Mouse (Mus musculus) urinary bladder, postnatal 36 days (tissue): Measurements from ENCODE around the gene Slc47a2.
"Not testable (repeated sequence)": the region's sequence is repeated elsewhere in the genome, so short reads cannot be mapped to it uniquely, and the experiment has no call there.

Experiments
- DNase-seq, 2 experiments: peaks; one replicate each; pipeline ENCODE4 v3.0.0; 2022; ENCODE audit warnings: low spot score in 2 of 2, mixed read lengths in 1 of 2

Slc47a2 gene

GRCm38 (mm10) chr11:61341233-61341632, 1.4 kb downstream of the Slc47a2 start:
- DNase-seq: no peak

DNA sequence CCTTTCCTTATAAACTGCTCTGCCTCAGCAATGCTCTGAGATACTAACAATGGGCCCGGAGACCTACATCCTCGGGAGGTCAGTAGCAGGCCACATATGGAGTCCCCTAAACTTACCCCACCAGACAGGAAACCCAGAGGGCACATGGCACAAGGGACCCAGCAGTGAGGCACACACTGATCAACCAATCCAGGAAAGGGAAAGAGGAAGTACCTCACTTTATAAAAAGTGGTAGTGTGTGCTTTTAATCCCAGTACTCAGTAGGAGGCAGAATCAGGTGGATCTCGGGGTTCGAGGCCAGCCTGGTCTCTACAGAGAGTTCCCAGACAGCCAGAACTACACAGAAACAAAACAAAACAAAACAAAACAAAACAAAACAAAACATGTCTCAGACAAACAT, 2.3 kb downstream of the Slc47a2 start:
- DNase-seq: no peak

- DNase-seq: no peak
These were observed 5.1 kb downstream of the Slc47a2 start for GRCm38 (mm10) chr11:61337586-61337985.

DNA sequence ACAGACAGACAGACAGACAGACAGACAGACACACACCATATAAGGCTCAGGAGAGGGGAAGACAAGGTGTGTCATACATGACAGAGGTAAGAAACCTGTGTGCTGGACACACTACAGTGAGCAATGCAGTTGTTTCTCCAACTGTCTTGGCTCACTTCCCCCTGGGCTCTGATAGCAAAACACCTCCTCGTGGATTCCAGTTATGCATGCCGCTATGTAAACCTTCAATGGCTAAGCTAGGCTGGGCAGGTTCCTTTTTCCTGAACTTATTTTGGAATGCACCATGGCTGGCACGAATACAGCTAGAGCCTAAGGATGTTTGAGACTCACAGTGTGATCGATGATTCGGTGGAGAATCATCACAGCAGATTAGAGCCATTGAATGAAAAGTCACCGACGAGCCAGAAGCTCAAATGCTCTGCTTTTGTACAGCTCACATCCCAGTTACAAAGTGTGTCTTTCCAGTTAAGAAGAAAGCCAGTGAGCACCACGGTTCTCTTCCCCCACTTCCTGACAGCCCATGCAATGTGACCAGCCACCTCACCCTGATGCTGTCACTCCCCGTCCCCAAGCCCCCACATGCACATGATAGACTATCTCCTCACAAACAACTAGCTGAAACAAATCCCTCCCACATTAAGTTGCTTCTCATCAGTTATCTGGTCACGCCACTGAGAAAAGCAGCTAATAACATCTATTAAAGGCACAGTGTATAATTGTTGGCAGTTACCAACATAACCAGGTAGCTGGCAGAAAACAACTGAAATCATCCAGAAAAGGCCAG, 21.6 kb downstream of the Slc47a2 start:
- no peak for DNase-seq

DNA sequence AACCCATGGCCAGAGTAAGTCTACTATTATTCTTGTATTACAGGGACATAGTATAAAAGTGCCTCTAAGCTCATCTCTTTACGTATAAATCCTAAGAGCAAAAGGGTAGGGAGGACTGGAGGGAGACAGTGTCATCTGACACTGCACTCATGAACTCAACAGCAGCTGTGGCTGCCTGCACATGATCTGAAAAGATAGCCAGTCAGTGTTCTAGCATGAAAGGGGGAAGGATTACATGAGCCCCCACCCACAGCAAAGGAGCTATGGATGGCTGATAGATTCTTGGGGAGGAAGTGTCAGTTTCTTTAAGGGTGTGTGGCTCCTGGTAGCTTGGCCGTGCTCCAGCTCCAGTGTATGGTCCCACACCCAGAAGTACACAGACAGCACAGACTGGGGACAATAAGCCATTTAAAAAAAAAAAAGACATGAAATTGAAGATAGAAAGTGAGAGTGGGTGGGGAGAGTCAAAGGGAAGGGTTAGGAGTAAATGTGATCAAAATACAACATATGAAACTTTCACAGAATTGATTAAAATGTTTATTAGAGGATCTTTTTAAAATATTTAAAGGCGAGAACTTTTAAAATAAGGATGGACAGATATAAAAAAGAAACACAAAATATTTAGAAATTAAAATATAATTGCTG, 22.6 kb downstream of the Slc47a2 start:
- DNase-seq: no peak

- DNase-seq: no peak
These were observed 23.3 kb downstream of the Slc47a2 start for GRCm38 (mm10) chr11:61319233-61319922.

- DNase-seq: no peak
These were observed 25.8 kb downstream of the Slc47a2 start for GRCm38 (mm10) chr11:61316864-61317263.

DNA sequence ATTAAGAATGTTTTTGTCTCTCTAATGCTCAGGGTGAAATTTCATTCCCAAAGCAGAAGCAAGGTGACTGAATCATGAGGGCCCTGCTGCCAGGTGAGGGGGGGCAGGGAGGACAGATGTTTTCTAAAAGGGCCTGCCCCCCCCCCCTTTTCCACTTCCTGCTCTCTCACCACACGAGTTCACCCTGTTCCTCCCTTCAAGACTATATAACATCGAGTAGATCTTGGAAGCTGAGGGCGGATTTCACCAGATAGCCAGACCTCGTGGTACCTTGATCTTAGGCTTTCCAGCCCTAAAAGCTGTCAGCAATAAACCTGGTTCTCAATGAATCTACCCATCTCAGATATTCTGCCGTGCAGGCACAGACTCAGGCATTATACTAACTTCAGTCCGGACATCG, 32.3 kb downstream of the Slc47a2 start:
- DNase-seq: no peak

GRCm38 (mm10) chr11:61309831-61310230, 32.8 kb downstream of the Slc47a2 start:
- no peak for DNase-seq

DNA sequence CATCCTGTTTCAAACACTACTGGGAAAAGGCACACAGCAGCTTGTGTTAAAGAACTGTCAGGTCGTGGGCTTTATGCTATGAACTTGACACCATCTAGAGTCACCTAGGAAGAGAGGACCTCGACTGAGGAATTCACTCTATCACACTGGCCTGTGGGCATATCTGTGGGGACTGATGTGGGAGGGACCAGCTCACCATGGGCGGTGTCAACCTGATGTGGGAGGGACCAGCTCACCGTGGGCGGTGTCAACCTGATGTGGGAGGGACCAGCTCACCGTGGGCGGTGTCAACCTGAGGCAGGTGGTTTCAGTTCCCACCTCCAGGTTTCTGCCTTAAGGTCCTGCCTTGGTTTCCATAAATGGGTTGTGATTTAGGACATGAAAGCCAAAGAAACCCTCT, 34.9 kb downstream of the Slc47a2 start:
- DNase-seq: no peak

DNA sequence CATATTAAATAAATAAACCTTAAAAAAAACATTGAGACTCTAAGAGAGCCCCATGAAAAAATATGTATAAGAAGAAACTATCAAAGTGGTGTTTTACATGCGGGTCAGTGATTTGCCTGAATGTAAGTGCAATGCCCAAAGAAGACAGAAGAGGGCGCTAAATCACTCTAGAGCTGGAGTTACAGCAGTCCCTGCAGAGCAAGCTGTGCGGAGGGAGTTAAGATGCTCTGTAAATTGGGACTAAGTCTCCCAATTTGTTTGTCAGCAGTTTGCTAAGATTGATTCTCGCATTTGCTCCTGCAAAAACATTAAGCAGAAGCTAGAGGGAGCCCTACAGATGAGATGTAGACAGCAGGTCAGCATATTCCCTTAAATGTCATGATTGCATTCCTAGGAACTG, 37.3 kb downstream of the Slc47a2 start:
- no peak for DNase-seq

DNA sequence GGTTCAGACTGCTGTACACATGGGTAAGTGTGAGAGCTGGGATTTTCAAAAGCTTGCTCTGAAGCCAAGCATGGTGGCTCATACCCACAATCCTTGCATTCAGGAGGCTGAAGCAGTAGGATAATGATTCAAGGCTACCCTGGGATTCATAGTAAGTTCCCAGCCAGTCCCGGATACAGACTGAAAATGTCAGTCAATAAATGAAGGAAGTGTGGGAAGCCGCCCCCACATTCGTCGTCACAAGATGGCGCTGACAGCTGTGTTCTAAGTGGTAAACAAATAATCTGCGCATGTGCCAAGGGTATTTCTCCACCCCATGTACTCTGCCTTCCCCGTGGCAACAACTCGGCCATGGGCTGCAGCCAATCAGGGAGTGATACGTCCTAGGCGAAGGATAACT, 38.1 kb downstream of the Slc47a2 start:
- not testable (repeated sequence) for DNase-seq

GRCm38 (mm10) chr11:61300716-61301392, 41.8 kb downstream of the Slc47a2 start:
- no peak for DNase-seq

- no peak for DNase-seq
These were observed 42.5 kb downstream of the Slc47a2 start for GRCm38 (mm10) chr11:61300205-61300604.

- DNase-seq: no peak
These were observed 44.8 kb downstream of the Slc47a2 start for GRCm38 (mm10) chr11:61297901-61298300.

- DNase-seq: no peak
These were observed 45.3 kb downstream of the Slc47a2 start for GRCm38 (mm10) chr11:61297326-61297725.

DNA sequence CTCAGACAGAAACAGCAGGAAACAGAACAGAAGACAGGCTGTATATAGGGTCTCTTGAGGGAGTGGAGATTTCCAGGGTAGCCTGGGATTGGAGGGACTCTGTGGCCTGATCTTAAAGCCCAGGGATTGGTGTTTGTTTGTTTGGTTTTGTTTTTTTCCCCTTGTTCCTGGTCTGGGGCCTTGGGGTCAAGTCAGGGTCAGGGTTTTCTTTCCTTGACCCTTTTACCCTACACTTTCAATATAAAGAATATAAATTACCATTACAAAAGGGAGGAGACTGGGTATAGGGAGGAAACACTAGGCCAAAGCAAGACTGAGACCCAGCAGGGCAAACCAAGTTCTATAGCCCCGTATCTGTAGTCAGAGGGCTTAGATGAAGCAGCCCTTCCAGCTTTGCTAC, 46.1 kb downstream of the Slc47a2 start:
- DNase-seq: no peak

- DNase-seq: no peak
These were observed 47.1 kb downstream of the Slc47a2 start for GRCm38 (mm10) chr11:61295556-61295955.

GRCm38 (mm10) chr11:61294431-61294830, 48.2 kb downstream of the Slc47a2 start:
- no peak for DNase-seq

- DNase-seq: no peak
These were observed 49.4 kb downstream of the Slc47a2 start for GRCm38 (mm10) chr11:61293251-61293650.

DNA sequence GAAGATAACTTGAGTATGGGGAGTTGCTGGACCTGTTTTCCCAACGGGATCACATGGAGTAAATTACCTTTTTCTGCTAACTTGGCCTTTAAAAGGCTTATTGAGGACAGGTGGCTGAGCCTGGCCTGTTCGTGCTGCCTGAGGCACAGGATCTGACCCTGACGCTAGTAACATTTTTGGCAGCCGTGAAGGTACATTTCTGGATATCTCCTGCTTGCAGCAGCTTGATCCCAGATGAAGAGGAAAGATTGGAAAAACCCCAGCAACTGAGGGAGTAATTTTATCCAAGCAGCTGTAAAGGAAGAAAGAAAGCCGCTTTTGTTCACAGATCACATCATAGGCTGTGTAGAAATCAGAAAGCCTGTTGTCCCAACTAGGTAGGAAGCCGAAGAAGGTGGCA, 58.3 kb downstream of the Slc47a2 start:
- DNase-seq: no peak

DNA sequence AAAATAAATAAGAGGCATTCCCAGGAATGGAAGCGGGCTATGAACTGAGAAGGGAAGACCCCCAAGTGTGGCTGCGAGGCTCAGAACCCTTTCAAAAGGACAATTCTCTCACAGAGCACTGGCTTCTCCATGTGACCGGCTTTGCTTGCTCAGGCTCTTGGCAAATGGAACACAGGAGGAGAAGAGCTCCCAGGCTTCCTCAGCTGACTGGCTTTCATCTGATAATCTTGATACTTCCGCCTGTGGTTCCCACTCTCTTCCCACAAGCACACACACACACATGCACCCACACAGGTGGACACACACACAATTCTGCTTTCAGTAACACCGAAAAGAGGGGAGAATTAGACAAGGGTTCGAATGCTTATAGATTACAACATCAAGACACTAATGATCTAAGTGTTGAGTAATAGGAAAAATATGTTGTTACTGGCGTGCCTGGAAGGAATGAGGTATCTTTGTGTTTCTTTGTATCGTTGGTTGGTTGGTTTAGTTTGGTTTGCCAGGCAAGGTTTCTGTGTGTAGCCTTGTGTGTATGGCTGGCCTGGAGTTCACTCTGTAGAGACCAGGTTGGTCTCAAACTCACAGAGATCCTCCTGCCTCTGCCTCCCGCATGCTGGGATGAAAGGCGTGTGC, 59.1 kb downstream of the Slc47a2 start:
- DNase-seq: no peak
